In the genomic region with DNA sequence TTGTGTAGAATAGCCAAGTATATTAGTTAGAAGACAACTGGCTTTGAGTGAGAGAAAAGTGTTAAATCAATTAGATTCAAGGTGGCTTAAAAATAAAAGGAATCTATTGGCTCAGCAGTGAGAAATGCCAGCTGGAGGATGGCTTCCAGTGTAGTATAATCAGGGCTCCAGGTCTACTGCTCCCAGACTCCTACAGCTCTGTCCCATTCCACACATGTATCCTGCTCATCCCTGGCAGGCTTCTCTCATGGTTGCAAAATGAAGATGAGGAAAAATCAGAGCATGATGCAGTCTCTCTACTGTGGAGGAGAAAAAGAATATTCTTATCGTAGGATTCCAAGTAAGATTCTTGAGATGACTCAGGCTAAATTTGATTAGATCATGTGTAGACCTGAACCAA, we compare ENCODE assay signal across 12 mouse cellular contexts.
"Had no signal": no experiment of that assay in that cellular context is flagged by ENCODE, and none has a peak within 500 bp of the region (broad histone marks: within the 10 kb centered on the region; RNA-seq: fewer than 3 reads in every experiment).

No protein-coding gene starts in this region.

- DNase-seq: kidney, adult 2 months; kidney, postnatal 10 days; kidney, postnatal 36 days; layer of hippocampus, adult 9-11 months; liver, postnatal 0 days; lung, embryonic 14.5 days; retina, postnatal 1 day; right cerebral cortex, postnatal 25 days; spleen, adult 18-20 months; thymus, adult 2 months; thymus, postnatal 14 days; thymus, postnatal 4 days had no signal
